Mouse (Mus musculus) intestine, embryonic 14.5 days (tissue): ENCODE measurements around the gene Ap3s2. TPM values are rescaled to one million over a fixed set of nuclear protein-coding genes. Genes with fewer than 3 reads are reported as not detected.
A peak's percentile ranks its signal among the peaks of the same experiment; 100 is the strongest.

Source experiments
- ATAC-seq: fragments of 200-750 bp; cut with Nextera tagmentation; replicated peaks from 2 replicates; pipeline ENCODE4 v1.8.0; 2017; ENCODE audit warnings: low read depth, moderate number of reproducible peaks, moderate TSS enrichment, moderate library complexity; ENCODE audit not compliant: low FRiP score, low TSS enrichment
- DNase-seq: peaks from one replicate; pipeline ENCODE4 v3.0.0-alpha.2; 2018; ENCODE audit warnings: low spot score
- H3K27ac ChIP-seq: fragments of 300-500 bp; sonication (generic); 2 replicates; pipeline ENCODE4 v1.5.1; 2014; ENCODE audit warnings: low read depth, mild to moderate bottlenecking, control low read depth
- H3K27me3 ChIP-seq: fragments of 300-500 bp; sonication (generic); replicated peaks from 2 replicates; pipeline ENCODE4 v1.6.1; 2014; ENCODE audit warnings: low read length, control low read depth; ENCODE audit not compliant: control insufficient read depth, insufficient read depth
- H3K36me3 ChIP-seq: fragments of 300-500 bp; sonication (generic); 2 replicates; pipeline ENCODE4 v1.6.1; 2014; ENCODE audit warnings: low read length, control low read depth; ENCODE audit not compliant: control insufficient read depth, insufficient read depth
- H3K4me1 ChIP-seq: fragments of 300-500 bp; sonication (generic); replicated peaks from 2 replicates; pipeline ENCODE4 v1.6.1; 2014; ENCODE audit warnings: low read length, control low read depth, mixed read lengths; ENCODE audit not compliant: control insufficient read depth, insufficient read depth
- H3K4me2 ChIP-seq: fragments of 300-500 bp; sonication (generic); 2 replicates; pipeline ENCODE4 v1.6.1; 2014; ENCODE audit warnings: low read length
- H3K4me3 ChIP-seq: fragments of 300-500 bp; sonication (generic); 2 replicates; pipeline ENCODE4 v1.5.1; 2014; ENCODE audit warnings: low read depth, low read length, control low read depth, mixed read lengths
- H3K9ac ChIP-seq: fragments of 300-500 bp; sonication (generic); 2 replicates; pipeline ENCODE4 v1.6.1; 2014; ENCODE audit warnings: mild to moderate bottlenecking, low read length
- H3K9me3 ChIP-seq: fragments of 300-500 bp; sonication (generic); 2 replicates; pipeline ENCODE4 v1.6.1; 2016; ENCODE audit warnings: low read length, control low read depth; ENCODE audit not compliant: control insufficient read depth
- WGBS: fragments of 180-500 bp; shearing (Covaris S2); extraction: QIAGEN DNeasy Blood & Tissue Kit; methylation state at CpG from one replicate; pipeline ENCODE4 v1.1.7; 2014; 5-methylcytosine and 5-hydroxymethylcytosine counted together
- polyA plus RNA-seq: library from polyadenylated mRNA; unstranded; fragments of >200 nt; fragmentation: Nextera tagmentation; extraction: Ambion mirVana; gene quantifications from 2 replicates; pipeline ENCODE4 v1.2.1, GENCODE M21; 2014

Gene Ap3s2
- polyA plus RNA-seq, 1 experiment from 2014 or later: 30.9 TPM

- no peak overlapping the region for H3K4me3 ChIP-seq
- DNase-seq (no peak), ATAC-seq (no peak)
- 82% methylated on average over 3 of the region's 3 CpGs for WGBS
- H3K4me2 ChIP-seq: no peak overlapping the region
- H3K36me3 ChIP-seq: no peaks in the 10 kb centered on the region
- H3K4me1 ChIP-seq: no peaks in the 10 kb centered on the region
- no peak overlapping the region for H3K27ac ChIP-seq
- no peaks in the 10 kb centered on the region for H3K27me3 ChIP-seq
- no peaks in the 10 kb centered on the region for H3K9me3 ChIP-seq
- H3K9ac ChIP-seq: no peak overlapping the region
Observed at GRCm38 (mm10) chr7:79866294-79867000, 54.0 kb downstream of the Ap3s2 start.

- WGBS: 84% methylated on average over 8 of the region's 8 CpGs
- ATAC-seq (no peak), DNase-seq (no peak)
- Histone ChIP-seq H3K36me3 (no peaks in the 10 kb centered on the region), H3K4me3 (no peak overlapping the region), H3K4me1 (0 out of 2 replicates have a peak, but pooled peaks cover 3% of the 10 kb centered on the region), H3K4me2 (no peak overlapping the region), H3K27ac (no peak overlapping the region), H3K9me3 (no peaks in the 10 kb centered on the region), H3K27me3 (no peaks in the 10 kb centered on the region), H3K9ac (no peak overlapping the region)
Observed at GRCm38 (mm10) chr7:79861794-79862193, 58.7 kb downstream of the Ap3s2 start.

GRCm38 (mm10) chr7:79860811-79861210 lies 59.6 kb downstream of the Ap3s2 start, which contains the start of gene Anpep:
Gene Anpep, minus strand, starts transcription at chr7:79861059.
- Histone ChIP-seq H3K9ac (no peak within 1 kb of the TSS), H3K4me1 (0 out of 2 replicates have a peak, but pooled peaks cover 3% of the 10 kb centered on the region), H3K36me3 (no peaks in the 10 kb centered on the region), H3K9me3 (no peaks in the 10 kb centered on the region), H3K27ac (no peak within 1 kb of the TSS), H3K27me3 (no peaks in the 10 kb centered on the region), H3K4me3 (no peak within 1 kb of the TSS), H3K4me2 (no peak within 1 kb of the TSS)
- ATAC-seq (0 out of 2 replicates have a peak, but pooled peaks have one; percentile 57), DNase-seq (no peak)
- 71% methylated on average over 9 of the region's 9 CpGs for WGBS

- H3K27ac ChIP-seq: no peak overlapping the region
- ATAC-seq (no peak), DNase-seq (no peak)
- WGBS: 56% methylated on average over 9 of the region's 9 CpGs
- no peaks in the 10 kb centered on the region for H3K27me3 ChIP-seq
- no peak overlapping the region for H3K9ac ChIP-seq
- H3K9me3 ChIP-seq: no peaks in the 10 kb centered on the region
- 0 out of 2 replicates have a peak, but pooled peaks cover 3% of the 10 kb centered on the region for H3K4me1 ChIP-seq
- H3K36me3 ChIP-seq: no peaks in the 10 kb centered on the region
- no peak overlapping the region for H3K4me2 ChIP-seq
- H3K4me3 ChIP-seq: no peak overlapping the region
Observed at GRCm38 (mm10) chr7:79858956-79859630, 61.4 kb downstream of the Ap3s2 start.

- H3K4me1 ChIP-seq: 0 out of 2 replicates have a peak, but pooled peaks cover 3% of the 10 kb centered on the region
- no peaks in the 10 kb centered on the region for H3K36me3 ChIP-seq
- WGBS: 54% methylated on average over 11 of the region's 11 CpGs
- DNase-seq: no peak
- H3K4me2 ChIP-seq: no peak overlapping the region
- H3K27me3 ChIP-seq: no peaks in the 10 kb centered on the region
- no peak overlapping the region for H3K27ac ChIP-seq
- H3K9ac ChIP-seq: no peak overlapping the region
- no peak overlapping the region for H3K4me3 ChIP-seq
- ATAC-seq: no peak
- H3K9me3 ChIP-seq: no peaks in the 10 kb centered on the region
Observed at GRCm38 (mm10) chr7:79858202-79858934, 62.1 kb downstream of the Ap3s2 start.

- H3K4me2 ChIP-seq: no peak overlapping the region
- H3K27me3 ChIP-seq: no peaks in the 10 kb centered on the region
- WGBS: 84% methylated on average over 4 of the region's 4 CpGs
- no peaks in the 10 kb centered on the region for H3K36me3 ChIP-seq
- 0 out of 2 replicates have a peak, but pooled peaks cover 3% of the 10 kb centered on the region for H3K4me1 ChIP-seq
- ATAC-seq (no peak), DNase-seq (no peak)
- no peaks in the 10 kb centered on the region for H3K9me3 ChIP-seq
- no peak overlapping the region for H3K9ac ChIP-seq
- H3K4me3 ChIP-seq: no peak overlapping the region
- H3K27ac ChIP-seq: no peak overlapping the region
Observed at GRCm38 (mm10) chr7:79856305-79856704, 64.1 kb downstream of the Ap3s2 start.

- Histone ChIP-seq H3K4me3 (peak overlapping the region; percentile 44), H3K4me1 (peaks cover 14% of the 10 kb centered on the region; the same call in 1 of the 2 replicates), H3K4me2 (peak overlapping the region; percentile 67), H3K27ac (no peak overlapping the region), H3K9ac (peak overlapping the region; percentile 38), H3K27me3 (no peaks in the 10 kb centered on the region), H3K9me3 (no peaks in the 10 kb centered on the region), H3K36me3 (no peaks in the 10 kb centered on the region)
- DNase-seq: peak; percentile 82
- WGBS: 8% methylated on average over 53 of the region's 53 CpGs
- ATAC-seq: peak; percentile 77
Observed at GRCm38 (mm10) chr7:79847456-79848451, 72.7 kb downstream of the Ap3s2 start.
